ENCODE assay signal across 1 mouse cellular context in the genomic region with DNA sequence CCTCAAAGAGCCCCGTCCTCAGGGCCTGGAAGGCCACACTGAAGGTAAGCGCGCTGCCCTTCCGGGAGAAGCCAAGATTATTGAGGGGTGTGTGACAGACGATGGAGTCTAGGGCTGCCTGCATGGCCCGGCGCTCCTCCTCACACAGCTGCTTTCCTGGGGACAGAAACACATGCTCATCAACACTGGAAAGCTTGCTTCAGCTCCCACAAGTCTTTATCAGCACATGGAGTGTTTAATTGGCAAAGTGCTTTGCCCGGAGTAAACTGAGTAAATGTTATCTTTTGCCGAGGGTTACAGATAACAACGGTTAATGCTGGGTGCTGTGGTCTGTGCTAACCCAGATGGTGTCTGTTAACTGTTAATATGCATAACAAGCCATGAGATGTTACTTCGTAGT.
TF ChIP-seq lines count a peak whose summit lies in the region.

No protein-coding gene starts in this region.

TF ChIP-seq in MEL, 35 proteins besides CTCF, POLR2A, EP300 and RAD21 (continued from another document):
- TF ChIP-seq NELFE (IDR thresholded peaks at IDR 0.05; ENCODE audit: low read depth, low read length) (peak; percentile 65), POLR2AphosphoS2 (IDR thresholded peaks at IDR 0.05; ENCODE audit: low read length) (peak; percentile 70; the same call in 1 of the 2 replicates), POLR2AphosphoS5 (IDR thresholded peaks at IDR 0.05; ENCODE audit: borderline replicate concordance, low read depth, low read length) (no peak), BHLHE40 (IDR thresholded peaks at IDR 0.05; ENCODE audit: borderline replicate concordance, low read depth, low read length) (peak; percentile 77), KAT2A (conservative IDR thresholded peaks at IDR 0.05; ENCODE audit: low read depth, low read length) (0 out of 2 replicates have a peak, but pooled peaks have one; percentile 35), ZC3H11A (IDR thresholded peaks at IDR 0.05; ENCODE audit: low read depth, low read length) (no peak), GATA1 (IDR thresholded peaks at IDR 0.05; ENCODE audit: low read depth, low read length) (peak; percentile 100), GABPA (IDR thresholded peaks at IDR 0.05; ENCODE audit: low read depth, low read length) (no peak), ELF1 (IDR thresholded peaks at IDR 0.05; ENCODE audit: low read depth, low read length) (peak; percentile 19; the same call in 1 of the 2 replicates), MXI1 (IDR thresholded peaks at IDR 0.05; ENCODE audit: low read depth, low read length) (peak; percentile 98), USF1 (IDR thresholded peaks at IDR 0.05; ENCODE audit: low read depth, low read length) (no peak; the same call in 1 of the 2 replicates), TCF12 (IDR thresholded peaks at IDR 0.05; ENCODE audit: low read depth, low read length) (peak; percentile 97), TBP (IDR thresholded peaks at IDR 0.05; ENCODE audit: low read depth, low read length) (peak; percentile 86), SMC3 (IDR thresholded peaks at IDR 0.05; ENCODE audit: low read depth, low read length) (no peak), CHD1 (IDR thresholded peaks at IDR 0.05; ENCODE audit: low read depth, low read length) (peak; percentile 35; the same call in 1 of the 2 replicates), TAL1 (IDR thresholded peaks at IDR 0.05; ENCODE audit: low read length) (peak; percentile 72), MAZ (IDR thresholded peaks at IDR 0.05; ENCODE audit: low read depth, low read length) (peak; percentile 73), JUND (IDR thresholded peaks at IDR 0.05; ENCODE audit: low read depth, low read length) (no peak), ZNF384 (IDR thresholded peaks at IDR 0.05; ENCODE audit: low read depth, low read length) (no peak), MAX (IDR thresholded peaks at IDR 0.05; ENCODE audit: low read length) (peak; percentile 97), UBTF (IDR thresholded peaks at IDR 0.05; ENCODE audit: borderline replicate concordance, insufficient read depth, low read depth, low read length) (no peak), MEF2A (IDR thresholded peaks at IDR 0.05; ENCODE audit: extremely low read depth, insufficient replicate concordance, low read depth, low read length, poor library complexity, severe bottlenecking) (peak; percentile 60; the same call in 1 of the 2 replicates), USF2 (IDR thresholded peaks at IDR 0.05; ENCODE audit: borderline replicate concordance in 1 of 2, insufficient read depth in 1 of 2, low read depth in 1 of 2, low read length in 2 of 2) (no peak), MAFK (IDR thresholded peaks at IDR 0.05; ENCODE audit: borderline replicate concordance, low read depth, low read length) (peak; percentile 82; the same call in 1 of the 2 replicates), ZMIZ1 (IDR thresholded peaks at IDR 0.05; ENCODE audit: low read depth, low read length) (peak; percentile 61; the same call in 1 of the 2 replicates), E2F4 (IDR thresholded peaks at IDR 0.05; ENCODE audit: borderline replicate concordance, low read depth, low read length) (no peak)
